Mouse (Mus musculus): Measurements from ENCODE around the gene Tamm41. TPM values are rescaled to one million over a fixed set of nuclear protein-coding genes. Genes with fewer than 3 reads are reported as not detected.

The Tamm41 gene
- total RNA-seq, 1 experiment = 35.7 TPM

GRCm38 (mm10) chr6:114959012-114959398 is 78.7 kb downstream of the Tamm41 start:
- no peaks in the 10 kb centered on the region for H3K9me3 ChIP-seq (ENCODE audit: control insufficient read depth, insufficient read depth, low read depth, low read length)
- in situ Hi-C loops (cut with MboI; ENCODE audit: low sequenced_read_pairs in 2 of 2, unreplicated experiment in 2 of 2) = no loop called here

DNA sequence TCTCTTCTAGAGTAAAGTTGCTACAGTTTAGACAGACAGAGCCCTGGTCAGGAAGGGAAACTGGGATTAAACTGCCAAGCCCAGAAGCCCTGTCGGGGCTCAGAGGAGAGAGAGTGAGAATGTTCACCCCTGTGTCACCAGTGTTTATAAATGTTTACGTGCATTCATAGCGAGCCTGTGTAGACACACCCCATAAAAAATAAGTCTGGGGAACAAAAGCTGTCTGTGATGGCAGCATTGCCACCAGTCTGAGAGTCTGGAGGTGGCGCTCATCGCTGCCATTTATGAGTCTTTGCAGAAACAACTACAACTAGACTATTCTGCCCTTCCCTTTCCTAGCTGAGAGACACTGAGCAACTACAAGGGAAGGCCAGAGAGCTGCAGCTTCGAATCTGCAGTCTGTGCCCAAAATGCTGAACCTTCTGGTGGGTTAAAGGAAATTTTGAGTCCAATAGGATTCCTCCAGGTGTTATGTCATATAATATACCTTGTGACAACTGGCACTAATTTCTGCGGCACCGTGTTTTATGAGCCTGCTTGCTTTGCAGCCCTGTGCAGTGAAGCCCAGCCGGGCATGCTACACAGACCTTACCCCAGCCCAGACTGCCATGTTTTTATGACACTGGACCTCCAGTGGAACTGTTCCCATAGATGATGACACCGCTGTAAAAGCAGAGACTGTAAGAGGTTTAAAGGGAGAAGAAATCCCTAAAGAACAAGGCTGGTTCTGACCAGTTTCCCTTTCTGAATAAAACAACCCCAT is 79.2 kb downstream of the Tamm41 start:
- Histone ChIP-seq H3K9me3 (ENCODE audit: control insufficient read depth, insufficient read depth, low read depth, low read length) (no peaks in the 10 kb centered on the region), H3K9ac (ENCODE audit: insufficient read depth, low read depth, low read length, poor library complexity, severe bottlenecking) (no peak overlapping the region), H3K36me3 (ENCODE audit: control insufficient read depth, insufficient read depth, low read length, poor library complexity, severe bottlenecking) (no peaks in the 10 kb centered on the region), H3K27ac (ENCODE audit: insufficient read depth, low read depth, low read length, poor library complexity, severe bottlenecking) (no peak overlapping the region), H3K4me3 (ENCODE audit: insufficient read depth in 1 of 2, low read depth in 1 of 2, low read length in 2 of 2, poor library complexity in 1 of 2, severe bottlenecking in 1 of 2) (no peak overlapping the region), H3K4me1 (ENCODE audit: control insufficient read depth in 2 of 2, insufficient read depth in 2 of 2, low read length in 2 of 2, poor library complexity in 1 of 2) (peaks cover 4 to 5% of the 10 kb centered on the region in 2 experiments; a peak in 3 of 4 replicates)
- TF ChIP-seq ZC3H11A (IDR thresholded peaks at IDR 0.05; ENCODE audit: borderline replicate concordance, low read depth, low read length) (no peak), ZNF384 (IDR thresholded peaks at IDR 0.05; ENCODE audit: low read depth, low read length) (no peak), HCFC1 (IDR thresholded peaks at IDR 0.05; ENCODE audit: borderline replicate concordance, insufficient read depth, low read length) (no peak), MAFK (IDR thresholded peaks at IDR 0.05; ENCODE audit: insufficient read depth, low read depth, low read length) (no peak), CHD2 (IDR thresholded peaks at IDR 0.05; ENCODE audit: low read depth, low read length) (no peak)
- DNase-seq (ENCODE audit: low read depth, low spot score) = no peak
- in situ Hi-C loops (cut with MboI; ENCODE audit: low sequenced_read_pairs in 2 of 2, unreplicated experiment in 2 of 2) = no loop called here

More at GRCm38 (mm10) chr6:114959012-114959398, 78.7 kb downstream of the Tamm41 start:
- no peak for DNase-seq (ENCODE audit: low read depth, low spot score)
- Histone ChIP-seq H3K27ac (ENCODE audit: insufficient read depth, low read depth, low read length, poor library complexity, severe bottlenecking) (no peak overlapping the region), H3K4me3 (ENCODE audit: insufficient read depth in 1 of 2, low read depth in 1 of 2, low read length in 2 of 2, poor library complexity in 1 of 2, severe bottlenecking in 1 of 2) (no peak overlapping the region), H3K36me3 (ENCODE audit: control insufficient read depth, insufficient read depth, low read length, poor library complexity, severe bottlenecking) (no peaks in the 10 kb centered on the region), H3K9ac (ENCODE audit: insufficient read depth, low read depth, low read length, poor library complexity, severe bottlenecking) (no peak overlapping the region), H3K4me1 (ENCODE audit: control insufficient read depth in 2 of 2, insufficient read depth in 2 of 2, low read length in 2 of 2, poor library complexity in 1 of 2) (peaks cover 4 to 5% of the 10 kb centered on the region in 2 experiments; a peak in 3 of 4 replicates)
- no peak for TF ChIP-seq ZC3H11A (IDR thresholded peaks at IDR 0.05; ENCODE audit: borderline replicate concordance, low read depth, low read length)
- no peak for TF ChIP-seq ZNF384 (IDR thresholded peaks at IDR 0.05; ENCODE audit: low read depth, low read length)
- TF ChIP-seq MAFK (IDR thresholded peaks at IDR 0.05; ENCODE audit: insufficient read depth, low read depth, low read length) = no peak

- in situ Hi-C loops (cut with MboI; ENCODE audit: low sequenced_read_pairs in 2 of 2, unreplicated experiment in 2 of 2) = no loop called here
Observed at GRCm38 (mm10) chr6:114957756-114958155, 79.9 kb downstream of the Tamm41 start.

GRCm38 (mm10) chr6:114954496-114954895 is 83.2 kb downstream of the Tamm41 start:
- Histone ChIP-seq H3K4me3 (ENCODE audit: insufficient read depth in 1 of 2, low read depth in 1 of 2, low read length in 2 of 2, poor library complexity in 1 of 2, severe bottlenecking in 1 of 2) (no peak overlapping the region), H3K9ac (ENCODE audit: insufficient read depth, low read depth, low read length, poor library complexity, severe bottlenecking) (no peak overlapping the region), H3K27ac (ENCODE audit: insufficient read depth, low read depth, low read length, poor library complexity, severe bottlenecking) (no peak overlapping the region), H3K4me1 (ENCODE audit: control insufficient read depth in 2 of 2, insufficient read depth in 2 of 2, low read length in 2 of 2, poor library complexity in 1 of 2) (peaks cover 5% of the 10 kb centered on the region in 2 experiments; a peak in 3 of 4 replicates), H3K9me3 (ENCODE audit: control insufficient read depth, insufficient read depth, low read depth, low read length) (no peaks in the 10 kb centered on the region), H3K36me3 (ENCODE audit: control insufficient read depth, insufficient read depth, low read length, poor library complexity, severe bottlenecking) (no peaks in the 10 kb centered on the region)
- in situ Hi-C loops (cut with MboI; ENCODE audit: low sequenced_read_pairs in 2 of 2, unreplicated experiment in 2 of 2) = no loop called here
- no peak for DNase-seq (ENCODE audit: low read depth, low spot score)
- TF ChIP-seq ZNF384 (IDR thresholded peaks at IDR 0.05; ENCODE audit: low read depth, low read length) (no peak), HCFC1 (IDR thresholded peaks at IDR 0.05; ENCODE audit: borderline replicate concordance, insufficient read depth, low read length) (no peak), ZC3H11A (IDR thresholded peaks at IDR 0.05; ENCODE audit: borderline replicate concordance, low read depth, low read length) (no peak), CHD2 (IDR thresholded peaks at IDR 0.05; ENCODE audit: low read depth, low read length) (no peak), MAFK (IDR thresholded peaks at IDR 0.05; ENCODE audit: insufficient read depth, low read depth, low read length) (no peak)

More at GRCm38 (mm10) chr6:114957756-114958155, 79.9 kb downstream of the Tamm41 start:
- no peaks in the 10 kb centered on the region for H3K36me3 ChIP-seq (ENCODE audit: control insufficient read depth, insufficient read depth, low read length, poor library complexity, severe bottlenecking)
- TF ChIP-seq ZC3H11A (IDR thresholded peaks at IDR 0.05; ENCODE audit: borderline replicate concordance, low read depth, low read length) (no peak), MAFK (IDR thresholded peaks at IDR 0.05; ENCODE audit: insufficient read depth, low read depth, low read length) (no peak), HCFC1 (IDR thresholded peaks at IDR 0.05; ENCODE audit: borderline replicate concordance, insufficient read depth, low read length) (no peak), CHD2 (IDR thresholded peaks at IDR 0.05; ENCODE audit: low read depth, low read length) (no peak), ZNF384 (IDR thresholded peaks at IDR 0.05; ENCODE audit: low read depth, low read length) (no peak)
- DNase-seq (ENCODE audit: low read depth, low spot score) = no peak
- H3K9me3 ChIP-seq (ENCODE audit: control insufficient read depth, insufficient read depth, low read depth, low read length) = no peaks in the 10 kb centered on the region
- H3K27ac ChIP-seq (ENCODE audit: insufficient read depth, low read depth, low read length, poor library complexity, severe bottlenecking) = no peak overlapping the region
- H3K4me3 ChIP-seq (ENCODE audit: insufficient read depth in 1 of 2, low read depth in 1 of 2, low read length in 2 of 2, poor library complexity in 1 of 2, severe bottlenecking in 1 of 2) = peak overlapping the region in 1 of 2 experiments; percentile 33; a peak in 1 of 4 replicates
- H3K4me1 ChIP-seq (ENCODE audit: control insufficient read depth in 2 of 2, insufficient read depth in 2 of 2, low read length in 2 of 2, poor library complexity in 1 of 2) = peaks cover 4 to 5% of the 10 kb centered on the region in 2 experiments; a peak in 3 of 4 replicates
- no peak overlapping the region for H3K9ac ChIP-seq (ENCODE audit: insufficient read depth, low read depth, low read length, poor library complexity, severe bottlenecking)

Other genes starting within 250 kb of the Tamm41 start
- 17.1 and 25.5 TPM in 2 replicates for gene Vgll4, start 67.9 kb downstream of the Tamm41 start, total RNA-seq (2012; rRNA removed)
- 0.04 and 0.16 TPM in 2 replicates for gene Syn2, start 97.0 kb upstream of the Tamm41 start, total RNA-seq (2012; rRNA removed)
- not detected in 2 replicates for gene Gm17482, start 189.5 kb upstream of the Tamm41 start, total RNA-seq (2012; rRNA removed)
- gene Timp4, start 214.3 kb upstream of the Tamm41 start, total RNA-seq (2012; rRNA removed) = 0.42 and 1.0 TPM in 2 replicates